Mouse (Mus musculus): ENCODE results near the gene Thoc6.

Gene Thoc6

GRCm38 (mm10) chr17:23677236-23677679, 3.6 kb upstream of the Thoc6 start, which contains the start of gene Tnfrsf12a:
Gene Tnfrsf12a, minus strand, starts transcription at chr17:23677468.
- no peak for DNase-seq (ENCODE audit: low spot score)

GRCm38 (mm10) chr17:23676473-23677031, 2.9 kb upstream of the Thoc6 start:
- DNase-seq (ENCODE audit: low spot score): no peak

GRCm38 (mm10) chr17:23675564-23676281, 2.0 kb upstream of the Thoc6 start:
- DNase-seq (ENCODE audit: low spot score): no peak

DNA sequence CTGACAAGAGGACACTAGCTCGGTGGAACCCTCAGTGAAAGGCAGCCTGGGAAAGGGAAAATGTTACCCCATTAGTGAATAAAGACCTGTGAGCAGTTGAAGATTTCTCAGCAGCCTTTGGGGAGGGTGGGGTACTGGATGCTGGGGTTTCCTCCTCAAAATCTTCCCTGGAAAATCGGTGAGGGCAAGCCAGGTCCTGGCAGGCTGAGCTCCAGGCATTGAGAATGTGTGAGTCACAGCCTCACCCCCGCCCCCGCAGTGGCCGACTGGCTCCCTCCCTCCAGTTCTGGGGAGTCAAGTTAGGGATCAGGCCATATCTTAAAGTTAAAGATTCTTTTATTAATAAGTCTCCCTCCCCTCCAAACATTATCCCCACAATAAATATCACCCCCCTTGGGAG, 1.4 kb upstream of the Thoc6 start:
- DNase-seq (ENCODE audit: low spot score): no peak

DNA sequence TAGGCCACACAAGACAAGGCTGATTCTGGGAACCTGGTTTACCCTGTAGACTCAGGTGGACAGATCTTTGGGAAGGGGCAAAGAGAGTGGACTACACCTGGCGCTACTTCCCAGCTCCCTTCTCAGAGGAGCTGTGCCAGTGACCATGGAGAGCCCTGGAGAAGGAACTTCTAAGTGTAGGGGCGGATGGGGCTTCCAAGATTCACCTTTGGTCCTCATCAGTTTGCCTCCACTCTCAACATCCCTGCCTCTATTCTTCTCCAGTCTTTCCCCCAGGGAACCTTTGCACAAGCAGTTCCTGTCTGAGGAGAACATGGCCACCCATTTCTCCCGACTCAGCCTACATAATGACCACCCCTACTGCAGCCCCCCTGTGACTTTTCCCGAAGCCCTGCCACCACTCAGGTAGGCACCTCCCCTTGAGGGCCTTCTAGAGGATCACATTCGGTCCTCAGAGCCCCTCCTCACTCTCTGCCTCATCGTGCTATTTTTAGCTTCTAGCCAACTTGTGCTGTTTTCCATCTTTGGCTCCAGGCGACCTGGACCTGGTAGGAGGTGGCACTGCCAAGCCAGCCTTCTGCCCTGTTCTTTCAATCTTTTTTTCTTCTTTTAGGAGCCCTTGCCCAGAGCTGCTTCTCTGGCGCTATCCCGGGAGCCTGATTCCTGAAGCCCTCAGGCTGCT, 730 bp upstream of the Thoc6 start:
- no peak for DNase-seq (ENCODE audit: low spot score)

GRCm38 (mm10) chr17:23672761-23673160, 921 bp downstream of the Thoc6 start:
- no peak for DNase-seq (ENCODE audit: low spot score)

GRCm38 (mm10) chr17:23671519-23671918, 2.2 kb downstream of the Thoc6 start:
- no peak for DNase-seq (ENCODE audit: low spot score)

DNA sequence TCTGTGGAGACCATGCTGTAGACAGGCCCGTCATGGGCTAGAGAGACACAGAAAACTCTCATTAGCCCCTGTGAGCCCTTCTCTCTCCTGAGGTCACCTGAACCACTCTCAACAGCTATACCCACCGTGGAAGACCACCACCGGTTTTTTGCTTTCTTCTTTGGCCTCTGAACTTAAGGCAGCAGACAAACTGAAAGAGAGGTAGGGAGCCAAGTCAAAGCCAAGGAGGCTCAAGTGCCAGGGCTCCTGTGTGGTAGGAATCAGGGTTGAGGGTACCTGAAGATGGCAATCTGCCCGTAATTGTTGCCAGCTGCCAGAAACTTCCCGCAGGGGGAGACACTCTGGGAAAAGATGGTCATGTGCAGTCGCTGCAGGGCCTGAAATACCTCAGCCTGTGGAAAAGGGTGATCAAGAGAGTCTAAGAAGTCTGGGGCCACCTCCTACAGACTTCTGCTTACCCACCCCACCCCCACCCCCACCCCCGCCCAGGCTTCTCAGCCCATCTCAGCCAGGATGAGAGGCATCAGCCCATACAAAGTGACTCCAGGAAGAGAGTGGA, 3.1 kb downstream of the Thoc6 start:
- DNase-seq (ENCODE audit: low spot score): no peak

- no peak for DNase-seq (ENCODE audit: low spot score)
Measured at GRCm38 (mm10) chr17:23665511-23665910, 8.2 kb downstream of the Thoc6 start.

DNA sequence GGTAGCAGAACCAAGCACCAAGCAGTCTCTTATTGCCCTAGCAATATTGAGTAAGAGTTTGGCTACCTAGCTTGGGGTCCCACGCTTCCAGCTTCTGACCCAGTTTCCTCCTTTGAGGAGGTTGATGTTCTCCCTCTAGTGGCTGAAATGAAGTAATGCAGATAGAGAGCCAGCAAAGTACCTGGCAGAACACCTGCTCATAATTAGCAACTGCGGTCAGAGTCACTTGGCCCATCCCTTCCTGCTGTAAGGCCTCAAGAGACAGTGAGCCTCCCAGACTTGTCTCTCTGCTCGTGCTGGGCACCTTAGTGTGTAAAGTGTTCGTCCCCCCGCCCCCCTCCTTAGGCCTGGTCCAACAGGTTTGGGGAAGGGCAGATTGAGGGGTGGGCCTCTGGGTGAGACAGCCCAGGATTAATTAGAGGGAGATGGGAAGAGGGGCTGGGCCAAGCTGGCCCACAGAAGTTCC, 9.1 kb downstream of the Thoc6 start:
- DNase-seq (ENCODE audit: low spot score): no peak

- no peak for DNase-seq (ENCODE audit: low spot score)
Measured at GRCm38 (mm10) chr17:23661526-23661925, 12.2 kb downstream of the Thoc6 start.

GRCm38 (mm10) chr17:23660876-23661200, 12.8 kb downstream of the Thoc6 start:
- DNase-seq (ENCODE audit: low spot score): no peak

- peak; percentile 59 for DNase-seq (ENCODE audit: low spot score)
Measured at GRCm38 (mm10) chr17:23660117-23660875, 13.4 kb downstream of the Thoc6 start, which contains the start of gene Bicdl2. Gene Bicdl2, plus strand, starts transcription at chr17:23660506.

- DNase-seq (ENCODE audit: low spot score): no peak
Measured at GRCm38 (mm10) chr17:23658450-23658849, 15.2 kb downstream of the Thoc6 start.

DNA sequence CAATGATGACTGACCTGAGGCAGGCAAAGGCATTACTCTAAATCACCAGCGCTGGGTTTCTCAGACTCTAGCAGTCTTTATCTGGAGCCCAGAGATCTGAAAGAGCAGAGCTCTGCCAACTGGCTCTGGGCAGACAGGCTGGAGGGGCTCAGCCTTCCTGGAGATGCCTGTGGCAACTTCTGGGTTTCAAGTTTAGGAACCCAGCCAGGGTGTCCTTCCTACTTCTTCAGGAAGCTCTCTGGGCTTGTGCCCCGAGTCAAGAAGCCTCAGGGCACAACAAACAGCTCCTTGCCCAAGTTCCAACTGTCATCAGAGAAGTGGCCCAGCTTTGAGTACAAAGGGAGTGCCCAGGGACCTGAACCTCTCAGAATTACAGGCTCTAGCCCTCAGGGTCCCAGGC, 19.3 kb downstream of the Thoc6 start:
- no peak for DNase-seq (ENCODE audit: low spot score)

- DNase-seq (ENCODE audit: low spot score): no peak
Measured at GRCm38 (mm10) chr17:23654001-23654400, 19.7 kb downstream of the Thoc6 start.

GRCm38 (mm10) chr17:23653324-23653723, 20.4 kb downstream of the Thoc6 start:
- DNase-seq (ENCODE audit: low spot score): no peak

DNA sequence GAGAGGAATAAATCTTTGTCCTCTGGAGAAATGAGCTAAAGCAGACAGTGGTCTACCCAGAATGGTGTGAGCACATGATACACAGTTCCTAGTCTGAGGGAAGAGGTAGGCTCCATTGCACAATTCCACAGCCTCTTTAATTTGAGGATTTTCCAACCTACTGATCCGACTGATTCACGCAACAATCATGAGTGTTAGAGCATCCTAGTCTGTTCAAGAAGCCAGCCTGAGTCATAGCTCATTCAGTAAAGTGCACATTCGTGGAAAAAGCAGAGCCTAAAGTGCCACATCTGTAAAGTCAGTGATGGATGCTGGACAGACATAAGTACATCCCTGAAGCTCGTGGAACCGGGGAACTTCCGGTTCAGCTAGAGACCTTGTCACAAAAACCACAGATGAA, 22.3 kb downstream of the Thoc6 start:
- no peak for DNase-seq (ENCODE audit: low spot score)

GRCm38 (mm10) chr17:23645894-23646293, 27.8 kb downstream of the Thoc6 start:
- DNase-seq (ENCODE audit: low spot score): no peak

DNA sequence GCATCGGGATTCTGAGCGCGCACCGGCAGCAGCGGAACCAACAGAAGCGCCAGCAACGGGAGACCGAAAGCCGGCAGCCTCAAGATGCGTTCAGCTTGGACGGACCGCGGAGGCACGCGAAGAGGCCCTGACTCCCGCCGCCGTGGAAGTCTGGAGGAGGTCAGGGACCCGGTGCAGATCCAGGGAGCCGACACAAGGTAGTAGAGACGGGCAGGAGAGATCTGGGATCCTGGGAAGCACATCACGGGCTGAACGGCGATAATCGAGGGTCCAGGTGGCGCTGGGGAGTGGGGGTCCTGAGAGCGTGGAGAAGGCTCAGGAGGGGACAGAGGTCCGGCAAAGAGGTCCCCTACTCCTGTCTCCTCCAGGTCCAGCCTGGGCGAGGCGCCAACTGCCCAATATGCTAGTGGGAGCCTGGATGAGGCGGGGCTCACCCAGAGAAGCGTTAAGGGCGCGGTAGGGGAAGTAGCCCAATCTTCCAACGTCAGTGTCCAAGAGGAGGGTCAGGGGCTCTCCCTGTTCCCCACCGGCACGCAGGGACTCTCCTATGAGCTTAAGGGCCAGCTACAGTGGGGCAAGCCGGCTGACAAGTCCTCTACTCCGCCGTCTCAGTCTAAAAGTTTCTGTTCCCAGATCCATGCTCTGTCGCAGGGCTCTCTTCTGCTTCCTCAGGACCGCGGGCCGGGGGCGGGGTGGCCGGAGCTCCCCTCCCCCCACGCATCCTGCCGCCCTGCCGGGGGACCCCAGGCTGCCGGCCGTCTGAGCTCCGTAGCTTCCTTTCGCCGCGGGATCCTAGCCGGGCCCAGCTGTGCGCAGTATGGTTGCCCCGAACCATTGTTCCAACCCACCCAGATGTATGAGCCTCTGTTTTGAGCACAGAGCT, 28.8 kb downstream of the Thoc6 start, which contains the start of gene Mmp25:
Gene Mmp25 (minus strand): TSS at position 665 of the 883 bp plus-strand sequence.
- no peak for DNase-seq (ENCODE audit: low spot score)

GRCm38 (mm10) chr17:23631241-23631640, 42.4 kb downstream of the Thoc6 start:
- no peak for DNase-seq (ENCODE audit: low spot score)
